Mouse (Mus musculus): ENCODE results near the gene Ccdc28b. TPM values are rescaled to one million over a fixed set of nuclear protein-coding genes. Genes with fewer than 3 reads are reported as not detected.

Gene Ccdc28b
- polyA plus RNA-seq (2015; fragmentation: Nextera tagmentation; extraction: Ambion mirVana), result 155 and 168 TPM in 2 replicates

DNA sequence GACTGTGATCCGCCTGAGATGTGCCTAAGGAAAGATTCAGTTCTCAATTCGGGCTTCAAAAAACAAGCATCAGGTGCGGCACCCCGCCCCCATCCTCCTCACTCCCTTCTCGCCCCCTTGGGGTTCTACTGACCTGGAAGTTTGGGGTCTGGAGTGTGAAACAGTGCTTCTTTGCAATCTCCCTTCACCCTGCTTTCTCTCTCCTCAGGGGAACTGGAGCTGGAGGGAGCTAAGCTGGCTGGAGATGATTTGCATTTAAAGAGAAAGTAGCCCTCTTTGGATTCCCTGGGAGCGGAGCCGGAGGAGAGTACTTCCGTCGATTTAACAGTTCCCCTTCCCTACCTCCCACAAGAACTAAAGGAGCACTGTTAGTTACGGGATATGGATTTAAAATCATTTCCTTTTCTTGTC lies at the start of gene Ccdc28b:
Ccdc28b (minus strand) TSS at position 267 of the 411 bp plus-strand sequence.
- peaks cover 31% of the 10 kb centered on the region for H3K36me3 ChIP-seq
- ATAC-seq (ENCODE audit: low FRiP score), result peak; percentile 63
- H3K4me3 ChIP-seq (replicated peaks), result peak within 1 kb of the TSS; percentile 64
- H3K9ac ChIP-seq (replicated peaks), result peak within 1 kb of the TSS; percentile 74
- H3K27me3 ChIP-seq (replicated peaks), result no peaks in the 10 kb centered on the region
- peak within 1 kb of the TSS; percentile 93 for H3K27ac ChIP-seq (replicated peaks)
- H3K9me3 ChIP-seq (replicated peaks), result no peaks in the 10 kb centered on the region
- H3K4me2 ChIP-seq, result peak within 1 kb of the TSS; percentile 68
- peaks cover 52% of the 10 kb centered on the region for H3K4me1 ChIP-seq
- WGBS, result under 1% methylated on average over 10 of the region's 10 CpGs

DNA sequence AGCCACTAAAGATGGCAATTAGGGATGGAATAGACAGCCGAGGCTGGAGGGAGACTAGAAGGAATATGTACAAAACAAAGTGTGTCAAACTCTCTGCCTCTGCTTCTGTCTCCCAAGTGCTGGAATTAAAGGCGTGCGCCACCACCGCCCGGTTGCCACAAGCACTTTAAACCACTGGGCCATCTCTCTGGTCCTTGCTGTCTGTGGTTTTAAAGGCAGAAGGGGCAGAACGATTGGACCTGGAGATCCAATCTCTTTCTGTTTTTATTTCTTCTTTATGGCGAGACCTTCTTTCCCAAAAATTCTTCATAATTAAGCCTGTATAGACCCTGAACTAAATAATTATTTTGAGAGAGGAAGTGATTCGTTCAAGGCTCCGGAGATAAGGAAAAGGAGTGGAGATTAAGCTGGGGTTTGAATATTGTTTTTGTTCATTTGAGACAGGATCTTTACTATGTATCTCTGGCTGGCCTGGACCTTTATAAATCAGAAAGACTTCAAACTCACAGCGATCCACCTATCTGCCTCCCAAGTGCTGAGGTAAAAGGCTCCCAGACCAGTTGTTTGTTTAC lies 49.2 kb upstream of the Ccdc28b start:
- Histone ChIP-seq H3K27me3 (replicated peaks) (no peaks in the 10 kb centered on the region), H3K4me2 (peak overlapping the region; percentile 74), H3K27ac (replicated peaks) (peak overlapping the region; percentile 92), H3K4me1 (peaks cover 24% of the 10 kb centered on the region), H3K4me3 (replicated peaks) (peak overlapping the region; percentile 90), H3K9me3 (replicated peaks) (no peaks in the 10 kb centered on the region), H3K36me3 (peaks cover 23% of the 10 kb centered on the region), H3K9ac (replicated peaks) (peak overlapping the region; percentile 90)
- WGBS, result 9% methylated on average over 10 of the region's 10 CpGs
- ATAC-seq (ENCODE audit: low FRiP score), result peak; percentile 67; the same call in 1 of the 2 replicates

DNA sequence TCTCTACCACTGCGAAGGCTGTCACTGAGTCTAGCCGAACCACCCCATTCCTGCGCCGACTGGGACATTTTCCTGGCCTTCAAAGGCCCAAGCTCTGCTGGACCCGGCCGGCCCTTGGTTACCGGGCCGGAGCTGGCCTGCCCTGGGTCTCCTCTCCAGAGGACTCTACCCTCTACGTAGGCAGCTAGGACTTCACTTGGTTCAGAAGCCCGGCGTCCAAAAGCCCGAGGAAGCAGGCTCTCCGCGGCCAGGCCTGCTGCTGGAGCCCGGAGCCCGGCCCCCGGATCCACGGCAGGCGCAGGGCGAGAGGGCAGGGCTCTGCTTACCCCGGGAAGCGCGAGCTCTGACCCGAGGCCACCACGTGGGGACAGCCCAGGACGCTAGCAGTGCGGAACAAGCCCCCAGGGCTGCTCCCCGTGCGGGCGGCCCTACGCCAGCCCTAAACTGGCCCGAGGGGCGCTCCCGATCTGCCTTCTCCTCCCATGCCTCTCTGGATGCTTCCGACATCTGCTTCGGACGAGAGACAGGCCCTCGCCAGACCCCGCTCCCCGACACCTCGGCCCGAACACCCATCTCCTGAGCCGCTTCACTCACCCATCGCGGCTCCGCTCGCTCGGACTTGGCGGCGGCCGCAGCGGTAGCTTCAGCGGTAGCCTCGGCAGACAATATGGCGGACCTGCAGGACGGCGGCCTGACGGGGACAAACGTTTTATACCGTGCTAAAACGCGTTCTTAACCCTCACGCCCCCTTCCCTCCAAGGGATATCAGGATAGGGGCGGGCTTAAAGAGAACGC lies 48.5 kb upstream of the Ccdc28b start, which contains the start of gene Kpna6:
Kpna6 (minus strand) TSS at position 685 of the 795 bp plus-strand sequence.
- H3K27ac ChIP-seq (replicated peaks), result peak within 1 kb of the TSS; percentile 92
- H3K27me3 ChIP-seq (replicated peaks), result no peaks in the 10 kb centered on the region
- WGBS, result under 1% methylated on average over 63 of the region's 65 CpGs
- peak within 1 kb of the TSS; percentile 90 for H3K9ac ChIP-seq (replicated peaks)
- peaks cover 24% of the 10 kb centered on the region for H3K4me1 ChIP-seq
- peak within 1 kb of the TSS; percentile 74 for H3K4me2 ChIP-seq
- H3K9me3 ChIP-seq (replicated peaks), result no peaks in the 10 kb centered on the region
- H3K4me3 ChIP-seq (replicated peaks), result peak within 1 kb of the TSS; percentile 90
- peak; percentile 88 for ATAC-seq (ENCODE audit: low FRiP score)
- H3K36me3 ChIP-seq, result peaks cover 21% of the 10 kb centered on the region

DNA sequence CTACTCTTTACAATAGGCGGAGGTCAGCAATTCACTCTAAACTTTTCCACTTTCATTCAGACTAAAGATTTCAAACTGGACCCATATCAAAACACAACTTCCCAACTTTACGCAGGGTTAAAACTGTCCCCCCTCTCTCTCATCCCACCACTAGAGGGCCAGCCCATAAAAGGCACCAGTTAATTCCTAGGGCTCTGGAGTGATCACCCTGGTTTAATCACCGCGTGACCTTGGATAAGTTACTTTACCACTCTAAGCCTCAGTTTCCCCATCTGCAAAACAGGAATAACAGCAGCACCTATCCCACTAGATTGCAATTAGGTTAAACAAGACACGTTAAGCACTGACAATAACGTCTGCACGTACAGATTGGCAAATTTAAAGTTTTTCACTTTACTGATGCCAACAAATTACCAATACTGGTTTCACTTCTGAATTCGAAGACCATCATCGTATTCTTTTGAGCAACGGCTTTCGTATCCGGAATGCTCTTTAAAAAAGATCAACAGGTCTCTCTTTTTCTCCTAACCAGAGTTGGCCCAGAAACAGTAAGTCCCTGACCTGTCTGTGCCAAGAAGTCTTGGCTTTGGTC lies 47.8 kb upstream of the Ccdc28b start:
- Histone ChIP-seq H3K27me3 (replicated peaks) (no peaks in the 10 kb centered on the region), H3K4me2 (peak overlapping the region; percentile 74), H3K9ac (replicated peaks) (peak overlapping the region; percentile 90), H3K36me3 (peaks cover 18% of the 10 kb centered on the region), H3K27ac (replicated peaks) (peak overlapping the region; percentile 92), H3K4me3 (replicated peaks) (peak overlapping the region; percentile 90), H3K4me1 (peaks cover 24% of the 10 kb centered on the region), H3K9me3 (replicated peaks) (no peaks in the 10 kb centered on the region)
- WGBS, result 10% methylated on average over 12 of the region's 12 CpGs
- ATAC-seq (ENCODE audit: low FRiP score), result no peak

DNA sequence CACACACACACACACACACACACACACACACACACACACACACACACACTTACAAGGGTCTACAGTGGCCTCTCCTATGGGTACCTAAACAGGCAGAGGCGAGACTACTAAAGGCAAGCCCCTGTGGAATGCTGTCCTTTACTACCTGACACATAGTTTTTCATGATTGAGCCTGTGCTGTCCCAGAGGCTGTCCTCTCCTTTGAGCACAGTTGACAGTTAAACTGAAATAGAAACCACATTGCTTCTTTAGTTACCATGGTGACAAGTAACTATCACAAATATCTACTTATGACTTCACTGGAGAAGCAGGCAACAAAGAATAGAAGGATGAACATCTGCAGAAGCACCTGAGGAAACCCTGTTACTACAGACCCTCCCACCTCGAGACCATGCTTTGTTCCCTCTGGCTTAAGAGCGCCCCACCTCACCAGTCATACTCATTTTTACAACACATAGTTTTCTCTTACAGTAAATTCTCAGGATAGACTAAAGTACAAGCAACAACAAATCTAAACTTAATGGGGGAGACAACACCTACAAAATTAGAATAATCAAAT lies 38.6 kb upstream of the Ccdc28b start:
- ATAC-seq (ENCODE audit: low FRiP score), result no peak
- Histone ChIP-seq H3K4me1 (no peaks in the 10 kb centered on the region), H3K36me3 (peaks cover 51% of the 10 kb centered on the region), H3K9me3 (replicated peaks) (no peaks in the 10 kb centered on the region), H3K9ac (replicated peaks) (no peak overlapping the region), H3K27me3 (replicated peaks) (no peaks in the 10 kb centered on the region), H3K4me3 (replicated peaks) (no peak overlapping the region), H3K4me2 (no peak overlapping the region), H3K27ac (replicated peaks) (no peak overlapping the region)
- 86% methylated on average over 3 of the region's 3 CpGs for WGBS

DNA sequence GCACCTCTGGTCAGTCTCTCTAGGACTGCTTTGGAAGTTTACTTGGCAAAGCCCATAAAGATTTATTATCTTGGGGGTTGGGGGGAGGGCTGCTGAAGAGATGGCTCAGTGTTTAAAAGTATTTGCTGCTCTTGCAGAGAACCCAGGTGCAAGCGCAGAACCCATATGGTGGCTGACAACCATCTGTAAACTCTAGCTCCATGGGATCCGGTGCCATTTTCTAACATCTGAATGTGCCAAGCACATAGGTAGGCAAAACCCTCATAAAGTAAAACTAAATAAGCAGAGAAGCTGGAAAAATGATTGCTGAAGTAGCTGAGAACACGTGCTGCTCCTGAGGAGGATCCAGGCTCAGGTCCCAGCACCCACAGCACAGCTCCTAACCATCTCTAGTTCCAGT lies 37.8 kb upstream of the Ccdc28b start:
- Histone ChIP-seq H3K36me3 (peaks cover 53% of the 10 kb centered on the region), H3K27ac (replicated peaks) (no peak overlapping the region), H3K9me3 (replicated peaks) (no peaks in the 10 kb centered on the region), H3K4me1 (no peaks in the 10 kb centered on the region), H3K9ac (replicated peaks) (no peak overlapping the region), H3K4me2 (no peak overlapping the region), H3K4me3 (replicated peaks) (no peak overlapping the region), H3K27me3 (replicated peaks) (no peaks in the 10 kb centered on the region)
- WGBS, result 84% methylated on average over 3 of the region's 3 CpGs
- ATAC-seq (ENCODE audit: low FRiP score), result no peak

DNA sequence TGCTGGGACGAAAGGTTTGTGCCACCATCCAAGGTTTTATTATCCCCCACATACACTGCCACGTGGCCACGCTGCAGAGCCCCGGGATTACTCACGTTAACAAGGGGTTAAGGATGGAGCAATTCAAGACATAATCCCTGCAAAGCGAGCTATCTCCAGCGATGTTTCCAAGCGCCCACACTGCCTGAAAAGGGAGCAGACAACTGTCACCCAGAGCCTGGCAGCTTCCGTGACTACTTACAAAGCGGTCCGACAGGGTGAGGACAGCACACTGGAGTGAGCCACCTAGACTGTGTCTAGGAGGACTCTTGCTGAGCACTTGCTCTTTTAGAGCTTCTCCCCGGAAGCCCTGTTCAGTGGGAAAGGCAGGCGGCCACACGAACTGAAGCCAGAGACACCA lies 31.0 kb upstream of the Ccdc28b start:
- H3K27me3 ChIP-seq (replicated peaks), result no peaks in the 10 kb centered on the region
- no peak for ATAC-seq (ENCODE audit: low FRiP score)
- H3K27ac ChIP-seq (replicated peaks), result no peak overlapping the region
- no peaks in the 10 kb centered on the region for H3K9me3 ChIP-seq (replicated peaks)
- WGBS, result 92% methylated on average over 14 of the region's 14 CpGs
- H3K36me3 ChIP-seq, result peaks cover 87% of the 10 kb centered on the region
- no peak overlapping the region for H3K4me2 ChIP-seq
- H3K9ac ChIP-seq (replicated peaks), result no peak overlapping the region
- H3K4me1 ChIP-seq, result no peaks in the 10 kb centered on the region
- H3K4me3 ChIP-seq (replicated peaks), result no peak overlapping the region

DNA sequence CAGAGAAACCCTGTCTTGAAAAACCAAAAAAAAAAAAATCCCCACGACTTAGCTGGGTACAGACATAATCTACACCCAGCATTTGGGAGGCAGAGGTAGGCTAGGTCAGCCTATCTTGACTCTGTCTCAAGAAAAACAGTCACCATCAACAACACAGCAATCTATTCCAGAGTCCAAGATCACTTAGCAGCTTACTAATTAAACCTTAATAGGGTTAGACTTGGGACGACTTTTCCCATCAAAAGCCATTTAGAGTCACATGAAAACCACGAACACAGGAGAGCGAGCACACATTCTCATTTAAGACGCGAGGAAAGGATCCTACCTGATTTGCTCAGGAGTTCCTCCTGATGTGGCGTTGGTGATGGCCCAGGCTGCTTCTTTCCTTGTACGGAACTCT lies 26.6 kb upstream of the Ccdc28b start:
- no peak for ATAC-seq (ENCODE audit: low FRiP score)
- Histone ChIP-seq H3K27me3 (replicated peaks) (no peaks in the 10 kb centered on the region), H3K4me2 (no peak overlapping the region), H3K4me3 (replicated peaks) (no peak overlapping the region), H3K4me1 (no peaks in the 10 kb centered on the region), H3K9me3 (replicated peaks) (no peaks in the 10 kb centered on the region), H3K9ac (replicated peaks) (no peak overlapping the region), H3K27ac (replicated peaks) (no peak overlapping the region), H3K36me3 (peaks cover 85% of the 10 kb centered on the region)
- 94% methylated on average over 8 of the region's 8 CpGs for WGBS

DNA sequence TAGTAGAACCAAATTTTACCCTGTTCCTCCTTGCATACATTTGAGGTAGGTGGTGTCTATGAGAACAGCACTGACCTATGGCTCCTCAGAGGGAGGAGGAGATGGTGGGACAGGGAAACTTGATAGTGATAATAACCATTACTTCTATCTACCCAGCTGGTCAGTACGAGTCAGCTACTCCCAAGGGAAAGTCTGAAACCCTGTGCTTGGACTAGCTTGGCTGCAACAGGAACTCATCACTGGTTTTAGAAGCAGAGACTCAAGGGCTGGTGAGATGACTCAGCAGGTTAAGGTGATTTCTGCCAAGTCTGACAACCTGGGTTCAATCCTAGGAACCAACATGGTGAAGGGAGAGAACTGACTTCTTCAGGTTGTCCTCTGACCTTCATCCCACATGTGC lies 24.9 kb upstream of the Ccdc28b start:
- H3K4me2 ChIP-seq, result no peak overlapping the region
- no peak overlapping the region for H3K27ac ChIP-seq (replicated peaks)
- no peak overlapping the region for H3K9ac ChIP-seq (replicated peaks)
- WGBS, result 93% methylated on average over 1 of the region's 1 CpGs
- H3K36me3 ChIP-seq, result peaks cover 81% of the 10 kb centered on the region
- ATAC-seq (ENCODE audit: low FRiP score), result no peak
- H3K4me3 ChIP-seq (replicated peaks), result no peak overlapping the region
- H3K4me1 ChIP-seq, result no peaks in the 10 kb centered on the region
- H3K9me3 ChIP-seq (replicated peaks), result no peaks in the 10 kb centered on the region
- H3K27me3 ChIP-seq (replicated peaks), result no peaks in the 10 kb centered on the region

DNA sequence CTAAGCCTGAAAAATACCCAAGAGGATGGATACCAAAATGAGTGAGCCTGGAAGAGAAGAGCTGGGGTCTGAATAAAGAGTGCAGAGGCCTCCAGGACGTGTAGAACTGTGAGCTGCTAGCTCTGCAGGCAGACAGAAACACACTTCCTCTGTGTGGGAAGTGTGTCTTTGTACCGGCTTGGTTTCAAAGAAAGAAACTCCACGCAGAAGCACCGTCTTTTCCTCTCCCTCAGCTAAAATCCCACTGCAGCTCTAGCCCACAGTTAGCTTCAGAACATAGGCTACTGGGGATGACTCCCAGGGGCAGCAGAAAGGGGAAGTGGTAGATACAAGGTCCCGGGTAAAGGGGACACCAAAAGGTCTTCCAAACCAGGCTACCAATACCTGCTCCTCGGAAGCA lies 21.5 kb upstream of the Ccdc28b start:
- Histone ChIP-seq H3K27ac (replicated peaks) (no peak overlapping the region), H3K4me2 (no peak overlapping the region), H3K4me1 (peaks cover 8% of the 10 kb centered on the region; the same call in 1 of the 2 replicates), H3K27me3 (replicated peaks) (no peaks in the 10 kb centered on the region), H3K36me3 (peaks cover 56% of the 10 kb centered on the region), H3K9ac (replicated peaks) (no peak overlapping the region), H3K9me3 (replicated peaks) (no peaks in the 10 kb centered on the region), H3K4me3 (replicated peaks) (no peak overlapping the region)
- no peak for ATAC-seq (ENCODE audit: low FRiP score)
- WGBS, result 91% methylated on average over 6 of the region's 6 CpGs

DNA sequence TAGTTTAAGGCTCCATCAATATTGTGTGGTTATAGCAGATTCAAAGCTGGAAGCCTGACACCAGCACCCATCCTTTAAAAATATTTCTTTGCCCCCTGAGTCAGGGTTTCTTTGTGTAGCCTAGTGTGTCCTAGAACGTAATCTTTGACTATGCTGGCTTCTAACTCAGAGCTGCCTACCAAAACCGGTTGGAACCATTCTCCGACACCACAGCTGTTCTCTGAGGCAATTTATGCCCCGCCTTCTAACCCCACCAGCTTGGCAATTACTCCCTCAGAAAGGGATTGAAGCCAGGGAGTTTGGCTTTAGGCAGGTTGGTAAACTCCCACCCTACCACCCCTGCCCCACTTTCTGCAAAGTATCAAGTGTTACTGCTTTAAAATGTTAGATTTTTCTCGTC lies 18.0 kb upstream of the Ccdc28b start:
- Histone ChIP-seq H3K4me2 (peak overlapping the region; percentile 94), H3K9me3 (replicated peaks) (no peaks in the 10 kb centered on the region), H3K36me3 (peaks cover 35% of the 10 kb centered on the region), H3K4me3 (replicated peaks) (0 out of 2 replicates have a peak overlapping the region, but pooled peaks have one; percentile 6), H3K27me3 (replicated peaks) (no peaks in the 10 kb centered on the region), H3K9ac (replicated peaks) (0 out of 2 replicates have a peak overlapping the region, but pooled peaks have one; percentile 28), H3K4me1 (peaks cover 37% of the 10 kb centered on the region), H3K27ac (replicated peaks) (peak overlapping the region; percentile 54; the same call in 1 of the 2 replicates)
- ATAC-seq (ENCODE audit: low FRiP score), result no peak
- 43% methylated on average over 5 of the region's 5 CpGs for WGBS

Data from neural tube, embryonic 15.5 days (tissue).